Mouse (Mus musculus) left cerebral cortex, postnatal 36 days (tissue): ENCODE results near the gene Zcchc2. TPM values are rescaled to one million over a fixed set of nuclear protein-coding genes. Genes with fewer than 3 reads are reported as not detected.

Experiments used
- DNase-seq, 2 experiments: peaks; one replicate each; pipeline ENCODE4 v3.0.0; 2021 to 2022; ENCODE audit warnings: low spot score in 2 of 2, mixed read lengths in 1 of 2
- intact Hi-C: fragments of 180-260 bp; cut with DNase I; formaldehyde crosslinking; loops from one replicate; pipeline ENCODE4 v1.15.1; 2025
- total RNA-seq, 2 experiments: library from RNA; stranded (reverse); gene quantifications; 2 replicates each; pipeline ENCODE4 v1.2.3; 2021

The Zcchc2 gene
- total RNA-seq, 2 experiments from 2014 or later = 24.3 to 24.4 TPM

DNA sequence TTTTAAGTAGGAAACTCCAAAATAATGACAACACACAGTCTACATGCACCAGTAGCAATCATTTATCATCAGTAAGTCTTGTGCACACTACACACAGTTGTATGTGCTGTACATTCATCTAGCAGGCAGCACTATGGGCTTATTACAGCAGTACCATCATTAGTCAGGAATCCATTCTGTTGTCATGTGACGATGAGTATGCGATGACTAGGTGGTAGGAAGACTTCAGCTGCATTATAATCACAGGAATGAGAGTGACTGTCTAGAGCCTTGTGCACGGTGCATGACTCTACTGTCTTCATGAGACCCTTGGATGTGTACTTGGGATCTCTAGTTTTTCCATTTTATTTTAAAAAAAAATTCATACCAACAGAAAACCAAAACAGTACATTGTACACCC is 6.0 kb upstream of the Zcchc2 start:
- DNase-seq = no peak
- intact Hi-C loops = no loop called here

DNA sequence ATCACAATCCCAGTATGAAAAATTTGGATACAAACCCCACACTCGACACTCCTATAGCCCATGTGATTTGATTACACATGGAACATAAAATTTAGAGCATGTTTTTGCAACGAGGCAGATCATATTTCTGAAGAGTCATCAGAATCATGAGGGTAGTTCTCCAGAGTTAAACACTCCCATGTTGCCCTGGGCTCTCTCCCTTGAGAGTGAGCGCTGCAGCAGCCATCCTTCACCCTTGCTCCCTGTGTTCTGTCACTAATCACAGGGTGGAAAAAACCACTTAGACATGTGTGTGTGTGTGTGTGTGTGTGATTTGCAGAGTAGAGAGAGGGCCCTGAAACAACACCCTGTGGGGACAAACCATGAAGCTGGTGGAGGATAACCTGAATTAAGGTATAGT is 2.0 kb upstream of the Zcchc2 start:
- intact Hi-C loops = no loop called here
- DNase-seq = no peak

GRCm38 (mm10) chr1:105988903-105989639 is 1.1 kb upstream of the Zcchc2 start:
- intact Hi-C loops = no loop called here
- no peak for DNase-seq

GRCm38 (mm10) chr1:105989640-105989984 is 594 bp upstream of the Zcchc2 start:
- no peak for DNase-seq
- intact Hi-C loops = no loop called here

DNA sequence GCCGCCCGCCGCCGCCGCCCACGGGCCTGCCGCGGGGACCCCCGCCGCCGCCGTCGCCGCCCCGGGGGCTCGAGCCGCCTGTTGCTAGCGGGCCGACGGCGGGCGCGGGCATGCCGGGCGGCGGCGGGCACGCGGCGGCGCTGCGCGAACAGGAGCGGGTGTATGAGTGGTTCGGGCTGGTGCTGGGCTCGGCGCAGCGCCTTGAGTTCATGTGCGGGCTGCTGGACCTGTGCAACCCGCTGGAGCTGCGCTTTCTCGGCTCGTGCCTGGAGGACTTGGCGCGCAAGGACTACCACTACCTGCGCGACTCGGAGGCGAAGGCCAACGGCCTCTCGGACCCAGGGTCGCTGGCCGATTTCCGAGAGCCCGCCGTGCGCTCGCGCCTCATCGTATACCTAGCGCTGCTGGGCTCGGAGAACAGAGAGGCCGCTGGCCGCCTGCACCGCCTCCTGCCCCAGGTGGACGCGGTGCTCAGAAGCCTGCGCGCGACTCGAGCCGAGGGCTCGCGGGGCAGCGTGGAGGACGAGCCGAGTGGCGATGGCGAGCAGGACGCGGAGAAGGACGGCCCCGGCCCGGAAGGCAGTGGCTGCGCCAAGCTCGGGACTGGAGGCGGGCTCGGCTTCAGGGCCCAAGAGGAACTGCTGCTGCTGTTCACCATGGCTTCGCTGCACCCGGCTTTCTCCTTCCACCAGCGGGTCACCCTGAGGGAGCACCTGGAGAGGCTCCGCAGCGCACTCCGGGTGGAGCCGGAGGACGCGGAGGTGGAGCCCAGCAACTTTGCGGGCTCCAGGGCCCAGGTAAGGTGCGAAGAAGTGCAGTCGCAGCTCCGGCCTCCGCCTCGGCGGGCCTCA is 930 bp downstream of the Zcchc2 start:
- peak; percentile 68 to 73 for DNase-seq
- intact Hi-C loops = loop anchor here (1.0 to 10.0 kb wide), 6 partner anchors 46 to 326 kb away; partner anchors contain the start of genes Phlpp1, Pign, Relch and Tnfrsf11a

DNA sequence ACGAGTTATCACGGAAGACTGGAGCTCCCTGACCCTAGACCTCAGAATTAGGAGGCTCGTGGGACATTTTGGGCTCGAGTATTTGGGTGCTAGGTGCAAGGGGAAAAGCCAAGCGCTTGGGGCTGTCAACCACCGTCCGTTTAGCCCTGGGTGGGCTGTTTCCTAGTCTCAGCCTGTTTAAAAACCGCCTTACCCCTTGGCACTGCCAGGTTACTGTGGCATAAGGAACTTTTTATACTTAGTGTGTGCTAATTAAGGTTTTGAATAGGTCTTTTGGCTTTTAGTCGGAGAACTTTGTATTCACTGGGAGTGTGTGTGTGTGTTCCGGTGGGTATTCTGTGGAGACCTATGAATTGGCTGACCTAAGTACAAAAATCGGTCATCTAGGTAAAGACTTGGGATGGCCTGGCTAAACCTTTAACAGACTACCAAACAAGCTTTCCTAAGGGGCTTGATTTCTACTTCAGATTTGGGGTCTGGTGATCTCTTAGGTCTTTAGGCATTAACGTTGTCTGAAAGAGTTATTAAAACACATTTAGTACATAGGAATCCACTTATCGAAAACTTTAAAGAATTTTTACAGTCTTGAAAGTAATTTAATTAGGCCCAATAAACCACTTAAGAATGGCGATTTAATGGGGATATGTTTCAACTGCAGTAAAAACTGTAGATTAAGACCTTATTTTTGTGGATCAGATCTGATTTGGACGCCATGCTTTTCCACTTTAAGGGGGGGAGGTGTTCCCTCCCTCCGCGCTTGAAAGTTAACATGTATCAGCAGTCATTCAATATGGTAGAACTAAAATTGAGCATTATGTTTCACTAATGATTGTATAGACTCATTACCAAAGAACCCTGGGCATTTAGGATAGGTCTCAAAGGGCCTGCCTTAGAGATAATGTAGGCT is 2.0 kb downstream of the Zcchc2 start:
- DNase-seq = no peak
- intact Hi-C loops = loop anchor here (1.0 to 10.0 kb wide), 6 partner anchors 47 to 327 kb away; partner anchors contain the start of genes Phlpp1, Pign, Relch and Tnfrsf11a

- DNase-seq = no peak
- intact Hi-C loops = loop anchor here (5.0 to 10.0 kb wide), 4 partner anchors 179 to 328 kb away; partner anchors contain the start of genes Phlpp1, Pign, Relch and Tnfrsf11a
Measured at GRCm38 (mm10) chr1:105993196-105993595, 3.0 kb downstream of the Zcchc2 start.

DNA sequence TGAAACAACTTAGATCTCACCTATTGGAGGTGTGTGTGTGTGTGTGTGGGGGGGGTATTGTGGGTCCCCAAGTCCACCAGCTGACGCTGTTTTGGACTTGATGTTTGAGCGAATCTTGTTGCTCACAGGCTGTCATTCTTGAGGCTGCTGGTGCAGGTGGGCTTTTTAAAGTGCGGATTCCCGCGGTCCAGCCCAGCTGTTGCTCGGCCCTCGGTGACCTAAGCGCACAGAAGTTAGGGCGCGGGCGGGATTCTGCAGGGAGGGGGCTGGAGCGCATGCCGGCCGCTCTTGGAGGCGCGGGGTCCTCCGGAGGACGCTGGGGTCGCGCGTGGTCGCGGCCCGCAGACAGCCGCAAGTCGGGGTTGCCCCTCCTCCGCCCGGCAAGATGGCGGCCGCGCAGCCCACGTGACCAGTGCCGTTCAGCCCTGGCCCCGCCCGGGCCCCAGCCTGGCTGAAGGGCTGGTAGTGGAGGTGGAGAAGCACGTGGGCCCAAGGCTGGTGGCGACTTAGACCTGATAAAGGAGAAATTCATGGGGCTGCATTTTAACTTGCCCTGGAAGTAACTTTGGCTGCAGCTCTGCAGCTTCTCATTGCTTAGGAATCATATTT is 3.5 kb downstream of the Zcchc2 start:
- intact Hi-C loops = loop anchor here (5.0 to 10.0 kb wide), 4 partner anchors 179 to 329 kb away; partner anchors contain the start of genes Phlpp1, Pign, Relch and Tnfrsf11a
- peak; percentile 87 for DNase-seq

GRCm38 (mm10) chr1:105995966-105996365 is 5.8 kb downstream of the Zcchc2 start:
- no peak for DNase-seq
- intact Hi-C loops = loop anchor here (10.0 kb wide), 2 partner anchors 251 to 331 kb away; partner anchors contain the start of genes Pign and Relch

DNA sequence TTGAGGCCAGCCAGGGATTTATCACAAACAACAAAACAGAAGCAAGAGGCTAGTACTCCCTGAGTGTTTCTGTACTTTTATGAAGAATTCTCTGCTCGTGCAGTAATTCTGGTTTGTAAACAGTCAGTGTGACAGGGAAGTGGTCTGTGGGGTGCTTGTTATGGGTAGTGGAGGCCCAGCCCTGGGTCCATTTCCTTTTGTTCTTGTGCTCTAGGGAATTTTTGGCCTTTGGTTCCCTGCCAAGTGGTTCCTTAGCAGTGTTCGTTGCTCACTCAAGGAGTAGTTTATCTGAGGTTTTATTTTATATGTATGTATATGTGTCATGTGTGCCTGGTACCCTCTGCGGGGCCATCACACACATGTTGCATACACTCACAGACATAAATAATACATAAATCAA is 7.1 kb downstream of the Zcchc2 start:
- no peak for DNase-seq
- intact Hi-C loops = loop anchor here (10.0 kb wide), 2 partner anchors 252 to 332 kb away; partner anchors contain the start of genes Pign and Relch

GRCm38 (mm10) chr1:105999802-106000201 is 9.6 kb downstream of the Zcchc2 start:
- intact Hi-C loops = loop anchor here (10.0 kb wide), 2 partner anchors 255 to 335 kb away; partner anchors contain the start of genes Pign and Relch
- no peak for DNase-seq

DNA sequence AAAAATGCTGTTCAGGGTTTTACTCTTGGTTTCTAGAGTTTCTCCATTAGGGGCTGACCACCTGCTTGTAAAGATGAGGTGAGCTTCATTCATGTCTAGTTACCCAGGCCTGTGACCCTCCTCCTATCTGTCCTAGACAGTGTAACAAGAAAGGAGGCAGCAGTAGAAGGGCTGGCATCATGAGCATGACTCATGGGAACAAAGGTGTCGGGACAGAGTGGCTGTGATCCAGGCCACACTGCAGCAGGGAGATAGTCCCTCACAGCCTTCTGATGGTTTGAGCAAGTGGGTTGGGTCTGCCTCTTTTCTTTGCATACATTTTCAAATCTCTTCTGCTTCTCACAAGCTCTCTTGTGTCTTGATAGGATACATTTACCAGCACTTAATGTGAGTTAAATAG is 17.4 kb downstream of the Zcchc2 start:
- intact Hi-C loops = no loop called here
- DNase-seq = no peak

DNA sequence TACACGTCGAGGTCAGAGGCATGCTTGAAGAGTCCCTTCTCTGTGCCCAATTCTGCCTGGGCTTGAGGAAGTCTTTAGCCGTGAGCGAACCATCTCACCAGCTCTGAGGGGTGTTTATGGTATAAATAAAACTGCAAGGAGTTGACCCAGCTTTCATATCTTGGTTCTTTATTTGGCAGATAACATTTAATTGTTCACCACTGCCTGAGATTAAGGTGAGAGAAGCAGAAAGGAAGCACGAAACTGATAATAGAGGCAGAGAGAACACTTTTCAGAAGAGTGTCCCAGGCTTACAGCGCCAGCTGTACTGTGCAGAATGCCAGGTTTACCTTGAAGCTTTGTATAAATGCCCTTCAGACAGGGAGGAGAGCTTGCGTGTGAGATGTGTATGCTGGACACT is 20.9 kb downstream of the Zcchc2 start:
- no peak for DNase-seq
- intact Hi-C loops = no loop called here

DNA sequence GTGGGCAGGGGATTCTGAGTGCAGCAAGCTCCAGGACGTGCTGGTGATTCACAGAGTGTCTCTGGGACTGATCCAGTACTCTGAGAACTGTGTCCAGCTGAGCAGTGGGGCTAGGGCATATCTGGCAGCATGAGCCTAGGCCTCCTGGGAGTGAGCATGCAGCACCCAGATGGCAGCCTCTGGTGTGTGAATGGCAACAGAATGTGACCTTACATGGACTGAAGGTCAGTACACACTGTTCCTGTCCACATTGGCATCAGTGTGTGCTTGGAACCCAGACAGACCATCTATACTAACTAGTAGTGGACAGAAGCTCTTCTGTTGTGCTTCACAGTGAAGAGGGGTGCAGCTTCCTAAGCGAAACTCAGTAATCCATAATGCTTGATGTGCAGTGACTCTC is 23.6 kb downstream of the Zcchc2 start:
- intact Hi-C loops = no loop called here
- DNase-seq = no peak

DNA sequence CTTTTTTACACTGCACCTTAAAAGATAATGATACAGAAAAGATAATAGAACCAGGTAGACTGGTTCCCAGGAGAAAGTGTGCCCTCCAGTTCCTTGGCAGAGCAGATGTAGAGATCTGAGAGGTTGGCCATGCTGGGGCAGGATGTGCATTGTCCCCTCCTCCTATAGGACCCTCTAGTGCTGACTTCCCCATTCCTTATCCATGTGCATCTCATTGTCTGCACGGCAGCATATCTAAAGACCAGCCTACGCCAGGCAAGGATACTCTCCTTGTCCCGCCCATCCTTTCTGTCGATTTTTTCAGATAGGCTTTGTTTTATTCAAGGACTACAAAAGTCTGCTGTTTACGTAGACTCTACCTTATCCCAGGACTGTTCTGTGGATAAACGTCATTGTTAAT is 26.1 kb downstream of the Zcchc2 start:
- no peak for DNase-seq
- intact Hi-C loops = no loop called here

GRCm38 (mm10) chr1:106019854-106020253 is 29.6 kb downstream of the Zcchc2 start:
- intact Hi-C loops = no loop called here
- no peak for DNase-seq

- DNase-seq = no peak
- intact Hi-C loops = no loop called here
Measured at GRCm38 (mm10) chr1:106022998-106023397, 32.8 kb downstream of the Zcchc2 start.

DNA sequence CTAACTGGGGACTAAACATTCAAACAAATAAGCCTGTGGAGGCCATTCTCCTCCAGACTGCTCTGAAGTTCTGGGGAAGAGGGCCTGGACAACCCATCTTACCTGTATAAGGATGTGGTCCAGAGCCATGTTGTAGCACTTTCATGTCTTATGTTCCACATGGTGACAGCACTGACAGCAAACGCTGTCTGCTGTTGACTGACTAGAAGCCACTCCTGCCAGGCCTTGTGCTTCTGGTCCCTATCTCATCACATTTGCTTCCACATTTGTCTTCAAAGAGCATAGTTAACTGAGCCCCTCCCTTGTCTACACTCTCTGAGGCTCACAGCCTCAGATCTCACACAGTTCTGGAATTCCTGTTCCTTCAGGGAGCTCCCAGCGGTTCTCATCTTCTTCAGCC is 34.0 kb downstream of the Zcchc2 start:
- intact Hi-C loops = no loop called here
- no peak for DNase-seq

GRCm38 (mm10) chr1:106024778-106025177 is 34.6 kb downstream of the Zcchc2 start:
- intact Hi-C loops = no loop called here
- no peak for DNase-seq
